Mouse (Mus musculus) T-helper 1 cell (primary cell): Measurements from ENCODE around the gene Nipsnap2.
"Not testable (repeated sequence)": the region's sequence is repeated elsewhere in the genome, so short reads cannot be mapped to it uniquely, and the experiment has no call there.

Experiments used
- in situ Hi-C: fragments of 300-600 bp; cut with MboI, MseI; formaldehyde crosslinking; loops from one replicate; pipeline ENCODE4 v1.15.1; 2025; ENCODE audit warnings: high pct_unique_total_duplicates

Gene Nipsnap2

GRCm38 (mm10) chr5:129724834-129725773 is at the start of gene Nipsnap2:
Nipsnap2 (plus strand) TSS chr5:129725063.
- in situ Hi-C loops = no loop called here

GRCm38 (mm10) chr5:129685141-129685540 is 39.7 kb upstream of the Nipsnap2 start:
- in situ Hi-C loops = not testable (repeated sequence)

- in situ Hi-C loops = no loop called here
Observed at GRCm38 (mm10) chr5:129687621-129688020, 37.2 kb upstream of the Nipsnap2 start.

- in situ Hi-C loops = no loop called here
Observed at GRCm38 (mm10) chr5:129690528-129690927, 34.3 kb upstream of the Nipsnap2 start.

GRCm38 (mm10) chr5:129700506-129700905 is 24.4 kb upstream of the Nipsnap2 start:
- in situ Hi-C loops = no loop called here

- in situ Hi-C loops = no loop called here
Observed at GRCm38 (mm10) chr5:129701706-129702105, 23.2 kb upstream of the Nipsnap2 start.

GRCm38 (mm10) chr5:129703368-129703767 is 21.5 kb upstream of the Nipsnap2 start:
- in situ Hi-C loops = no loop called here

- in situ Hi-C loops = no loop called here
Observed at GRCm38 (mm10) chr5:129708412-129708811, 16.5 kb upstream of the Nipsnap2 start, which contains the start of gene Sept14. Sept14 (minus strand) TSS chr5:129708512.

- in situ Hi-C loops = no loop called here
Observed at GRCm38 (mm10) chr5:129715326-129715861, 9.5 kb upstream of the Nipsnap2 start, which contains the start of gene Mrps17. Mrps17 (plus strand) TSS chr5:129715497.

GRCm38 (mm10) chr5:129717016-129717415 is 7.8 kb upstream of the Nipsnap2 start:
- in situ Hi-C loops = no loop called here

- in situ Hi-C loops = no loop called here
Observed at GRCm38 (mm10) chr5:129720176-129720575, 4.7 kb upstream of the Nipsnap2 start.

- in situ Hi-C loops = no loop called here
Observed at GRCm38 (mm10) chr5:129724268-129724667, 595 bp upstream of the Nipsnap2 start.

GRCm38 (mm10) chr5:129725774-129726392 is 1.0 kb downstream of the Nipsnap2 start:
- in situ Hi-C loops = no loop called here

- in situ Hi-C loops = no loop called here
Observed at GRCm38 (mm10) chr5:129726784-129727183, 1.9 kb downstream of the Nipsnap2 start.

GRCm38 (mm10) chr5:129729286-129729685 is 4.4 kb downstream of the Nipsnap2 start:
- in situ Hi-C loops = no loop called here

- in situ Hi-C loops = loop anchor here (10.0 kb wide), 1 partner anchor 126 kb away; no protein-coding TSS in a partner anchor
Observed at GRCm38 (mm10) chr5:129730344-129730743, 5.5 kb downstream of the Nipsnap2 start.

GRCm38 (mm10) chr5:129731021-129731420 is 6.2 kb downstream of the Nipsnap2 start:
- in situ Hi-C loops = loop anchor here (10.0 kb wide), 1 partner anchor 126 kb away; no protein-coding TSS in a partner anchor

- in situ Hi-C loops = no loop called here
Observed at GRCm38 (mm10) chr5:129740976-129741375, 16.1 kb downstream of the Nipsnap2 start.

- in situ Hi-C loops = no loop called here
Observed at GRCm38 (mm10) chr5:129742903-129743488, 18.1 kb downstream of the Nipsnap2 start.

- in situ Hi-C loops = no loop called here
Observed at GRCm38 (mm10) chr5:129744050-129744449, 19.2 kb downstream of the Nipsnap2 start.

- in situ Hi-C loops = no loop called here
Observed at GRCm38 (mm10) chr5:129756886-129757285, 32.0 kb downstream of the Nipsnap2 start.
